Mouse (Mus musculus) midbrain, postnatal 0 days (tissue): ENCODE results near the gene Lias. TPM values are rescaled to one million over a fixed set of nuclear protein-coding genes. Genes with fewer than 3 reads are reported as not detected.

ENCODE experiments used
- ATAC-seq: fragments of 200-750 bp; cut with Nextera tagmentation; 2 replicates; pipeline ENCODE4 v1.8.0; 2017; ENCODE audit warnings: moderate number of reproducible peaks, mild to moderate bottlenecking, moderate TSS enrichment, moderate library complexity; ENCODE audit not compliant: low FRiP score
- DNase-seq: peaks from one replicate; pipeline ENCODE4 v3.0.0-alpha.2; 2015; ENCODE audit warnings: low spot score
- H3K27ac ChIP-seq: fragments of 300-500 bp; sonication (generic); 2 replicates; pipeline ENCODE4 v1.5.1; 2014; ENCODE audit warnings: low read depth, mild to moderate bottlenecking, low read length, mixed read lengths
- H3K27me3 ChIP-seq: fragments of 300-500 bp; sonication (generic); 2 replicates; pipeline ENCODE4 v1.6.1; 2014; ENCODE audit warnings: low read length, control low read depth, mixed read lengths; ENCODE audit not compliant: insufficient read depth
- H3K36me3 ChIP-seq: fragments of 300-500 bp; sonication (generic); 2 replicates; pipeline ENCODE4 v1.6.1; 2014; ENCODE audit warnings: low read length, control low read depth, mixed read lengths; ENCODE audit not compliant: insufficient read depth
- H3K4me1 ChIP-seq: fragments of 300-500 bp; sonication (generic); 2 replicates; pipeline ENCODE4 v1.6.1; 2014; ENCODE audit warnings: mild to moderate bottlenecking, control low read depth, antibody characterized with exemption, low read length, mixed read lengths; ENCODE audit not compliant: insufficient read depth
- H3K4me2 ChIP-seq: fragments of 300-500 bp; sonication (generic); 2 replicates; pipeline ENCODE4 v1.6.1; 2014; ENCODE audit warnings: low read depth, mild to moderate bottlenecking, low read length, mixed read lengths; ENCODE audit not compliant: poor library complexity, severe bottlenecking
- H3K4me3 ChIP-seq: fragments of 300-500 bp; sonication (generic); 2 replicates; pipeline ENCODE4 v1.5.1; 2014; ENCODE audit warnings: low read depth, mild to moderate bottlenecking, low read length, moderate library complexity
- H3K9ac ChIP-seq: fragments of 300-500 bp; sonication (generic); replicated peaks from 2 replicates; pipeline ENCODE4 v1.6.1; 2014; ENCODE audit warnings: mild to moderate bottlenecking, low read length, moderate library complexity, mixed read lengths; ENCODE audit not compliant: poor library complexity, severe bottlenecking
- H3K9me3 ChIP-seq: fragments of 300-500 bp; sonication (generic); 2 replicates; pipeline ENCODE4 v1.6.1; 2016; ENCODE audit warnings: low read length, control low read depth
- CTCF ChIP-seq: IDR thresholded peaks from 2 replicates; pipeline ENCODE4 v1.5.1; 2016; ENCODE audit warnings: antibody characterized with exemption, mild to moderate bottlenecking
- WGBS: fragments of 180-500 bp; shearing (Covaris S2); extraction: QIAGEN DNeasy Blood & Tissue Kit; methylation state at CpG from one replicate; pipeline ENCODE4 v1.1.7; 2014; 5-methylcytosine and 5-hydroxymethylcytosine counted together
- polyA plus RNA-seq: library from polyadenylated mRNA; unstranded; fragments of >200 nt; fragmentation: Nextera tagmentation; extraction: Ambion mirVana; gene quantifications from 2 replicates; pipeline ENCODE4 v1.2.1, GENCODE M21; 2015
- total RNA-seq: library from RNA; depleted of rRNA; stranded (reverse); fragments of >200 nt; gene quantifications from 2 replicates; pipeline ENCODE4 v1.2.3, GENCODE M21; 2014

The Lias gene
- total and polyA plus RNA-seq, 2 experiments from 2014 or later: 18.6 to 66.2 TPM

- no peaks in the 10 kb centered on the region for H3K9me3 ChIP-seq
- no peak for ATAC-seq
- no peak overlapping the region for H3K27ac ChIP-seq
- H3K4me1 ChIP-seq: no peaks in the 10 kb centered on the region
- H3K4me3 ChIP-seq: no peak overlapping the region
- H3K27me3 ChIP-seq: no peaks in the 10 kb centered on the region
- no peak overlapping the region for H3K4me2 ChIP-seq
- no peak overlapping the region for H3K9ac ChIP-seq
- TF ChIP-seq CTCF: no peak
- H3K36me3 ChIP-seq: peaks cover 16% of the 10 kb centered on the region
- no peak for DNase-seq
- 82% methylated on average over 2 of the region's 2 CpGs for WGBS
Observed at GRCm38 (mm10) chr5:65446756-65447155, 55.5 kb downstream of the Lias start.

GRCm38 (mm10) chr5:65447826-65448225 is 56.5 kb downstream of the Lias start:
- WGBS: 82% methylated on average over 2 of the region's 2 CpGs
- Histone ChIP-seq H3K36me3 (peaks cover 18% of the 10 kb centered on the region), H3K27ac (no peak overlapping the region), H3K9ac (no peak overlapping the region), H3K4me2 (no peak overlapping the region), H3K27me3 (no peaks in the 10 kb centered on the region), H3K9me3 (no peaks in the 10 kb centered on the region), H3K4me3 (no peak overlapping the region), H3K4me1 (no peaks in the 10 kb centered on the region)
- no peak for ATAC-seq
- TF ChIP-seq CTCF: no peak
- no peak for DNase-seq

- Histone ChIP-seq H3K4me2 (no peak overlapping the region), H3K9me3 (no peaks in the 10 kb centered on the region), H3K27me3 (no peaks in the 10 kb centered on the region), H3K36me3 (peaks cover 26% of the 10 kb centered on the region), H3K27ac (no peak overlapping the region), H3K9ac (no peak overlapping the region), H3K4me1 (no peaks in the 10 kb centered on the region), H3K4me3 (no peak overlapping the region)
- WGBS: 89% methylated on average over 4 of the region's 4 CpGs
- DNase-seq (no peak), ATAC-seq (no peak)
- no peak for TF ChIP-seq CTCF
Observed at GRCm38 (mm10) chr5:65448941-65449340, 57.6 kb downstream of the Lias start.

GRCm38 (mm10) chr5:65454771-65455170 is 63.5 kb downstream of the Lias start:
- Histone ChIP-seq H3K36me3 (peaks cover 31% of the 10 kb centered on the region), H3K4me2 (no peak overlapping the region), H3K9me3 (no peaks in the 10 kb centered on the region), H3K27ac (no peak overlapping the region), H3K4me3 (no peak overlapping the region), H3K4me1 (no peaks in the 10 kb centered on the region), H3K27me3 (no peaks in the 10 kb centered on the region), H3K9ac (no peak overlapping the region)
- DNase-seq (no peak), ATAC-seq (no peak)
- 73% methylated on average over 5 of the region's 5 CpGs for WGBS
- no peak for TF ChIP-seq CTCF

- H3K4me1 ChIP-seq: no peaks in the 10 kb centered on the region
- TF ChIP-seq CTCF: no peak
- ATAC-seq: no peak
- DNase-seq: no peak
- H3K27me3 ChIP-seq: no peaks in the 10 kb centered on the region
- 68% methylated on average over 7 of the region's 7 CpGs for WGBS
- no peak overlapping the region for H3K9ac ChIP-seq
- H3K36me3 ChIP-seq: peaks cover 37% of the 10 kb centered on the region
- no peak overlapping the region for H3K4me2 ChIP-seq
- H3K27ac ChIP-seq: no peak overlapping the region
- H3K4me3 ChIP-seq: no peak overlapping the region
- no peaks in the 10 kb centered on the region for H3K9me3 ChIP-seq
Observed at GRCm38 (mm10) chr5:65457086-65457827, 66.0 kb downstream of the Lias start.

GRCm38 (mm10) chr5:65457846-65458245 is 66.5 kb downstream of the Lias start:
- Histone ChIP-seq H3K9me3 (no peaks in the 10 kb centered on the region), H3K27me3 (no peaks in the 10 kb centered on the region), H3K4me2 (no peak overlapping the region), H3K4me3 (no peak overlapping the region), H3K27ac (no peak overlapping the region), H3K4me1 (no peaks in the 10 kb centered on the region), H3K9ac (no peak overlapping the region), H3K36me3 (peaks cover 31% of the 10 kb centered on the region)
- DNase-seq: no peak
- WGBS: 84% methylated on average over 5 of the region's 5 CpGs
- no peak for ATAC-seq
- TF ChIP-seq CTCF: no peak
